ENCODE assay signal across 9 mouse cellular contexts in genomic region chr4:142277481-142278196, GRCm38 (mm10). TPM values are rescaled to one million over a fixed set of nuclear protein-coding genes. Genes with fewer than 3 reads are reported as not detected.
A peak's percentile ranks its signal among the peaks of the same experiment; 100 is the strongest.
DNase-seq lines count a peak whose midpoint lies in the region; ATAC-seq and TF ChIP-seq lines count a peak whose summit lies in the region.
"Had no signal": no experiment of that assay in that cellular context is flagged by ENCODE, and none has a peak within 500 bp of the region (broad histone marks: within the 10 kb centered on the region; RNA-seq: fewer than 3 reads in every experiment).

No protein-coding gene starts in this region.

- DNase-seq in adrenal gland, postnatal 10 days: peak; percentile 29
- DNase-seq in adrenal gland, postnatal 25 days: no peak
- peak; percentile 1 for DNase-seq in thymus, postnatal 25 days
- DNase-seq in thymus, adult 2 months: no peak
- peak; percentile 52 to 57 for DNase-seq in kidney, adult 8-10 months

- TF ChIP-seq POLR2A in thymus, adult 2 months (IDR thresholded peaks at IDR 0.05; ENCODE audit: control insufficient read depth, extremely low read depth, insufficient read depth, low read length, poor library complexity): no peak

- WGBS in thymus, adult 2 months: 36% methylated on average over 20 of the region's 20 CpGs
- 28% methylated on average over 20 of the region's 20 CpGs for WGBS in neural tube, embryonic 15.5 days

- no peaks in the 10 kb centered on the region for H3K27me3 ChIP-seq in thymus, adult 2 months (ENCODE audit: control insufficient read depth, insufficient read depth, low read length)
- H3K27me3 ChIP-seq in neural tube, embryonic 15.5 days (replicated peaks): no peaks in the 10 kb centered on the region
- H3K27me3 ChIP-seq: megakaryocyte, embryonic 14.5 days had no signal

- H3K4me2 ChIP-seq in neural tube, embryonic 15.5 days: peak overlapping the region; percentile 39

- H3K36me3 ChIP-seq in thymus, adult 2 months (ENCODE audit: control insufficient read depth, insufficient read depth, low read length): no peaks in the 10 kb centered on the region
- no peaks in the 10 kb centered on the region for H3K36me3 ChIP-seq in neural tube, embryonic 15.5 days

- no peak overlapping the region for H3K9ac ChIP-seq in neural tube, embryonic 15.5 days (replicated peaks)

- H3K27ac ChIP-seq in thymus, adult 2 months (ENCODE audit: control insufficient read depth, insufficient read depth, low read length): no peak overlapping the region
- H3K27ac ChIP-seq in neural tube, embryonic 15.5 days (replicated peaks): peak overlapping the region; percentile 48

- H3K4me3 ChIP-seq in thymus, adult 2 months (ENCODE audit: control insufficient read depth, insufficient read depth, low read length): no peak overlapping the region
- H3K4me3 ChIP-seq in neural tube, embryonic 15.5 days (replicated peaks): no peak overlapping the region
- H3K4me3 ChIP-seq: megakaryocyte, embryonic 14.5 days had no signal

- H3K9me3 ChIP-seq in neural tube, embryonic 15.5 days (replicated peaks): no peaks in the 10 kb centered on the region
- H3K9me3 ChIP-seq: megakaryocyte, embryonic 14.5 days had no signal

- ATAC-seq in neural tube, embryonic 15.5 days (ENCODE audit: low FRiP score): peak; percentile 32; the same call in 1 of the 2 replicates
- no peak for ATAC-seq in megakaryocyte progenitor cell, adult 5-6 weeks (replicated peaks; ENCODE audit: poor library complexity)
- no peak for ATAC-seq in erythroblast, adult 5-6 weeks (replicated peaks; ENCODE audit: low FRiP score, poor library complexity, severe bottlenecking)

- no peaks in the 10 kb centered on the region for H3K4me1 ChIP-seq in thymus, adult 2 months (replicated peaks; ENCODE audit: control insufficient read depth, insufficient read depth, low read length)
- peaks cover 21% of the 10 kb centered on the region for H3K4me1 ChIP-seq in neural tube, embryonic 15.5 days
- H3K4me1 ChIP-seq: megakaryocyte, embryonic 14.5 days had no signal

- no peak for TF ChIP-seq CTCF in thymus, adult 2 months (IDR thresholded peaks at IDR 0.05; ENCODE audit: borderline replicate concordance, control insufficient read depth, extremely low read depth, insufficient read depth, low read length, poor library complexity)

RNA-seq across cellular contexts. Expression of gene Kazn, which starts 38.4 kb away (rescaled TPM):
- 10 to 100 TPM; 17.0 to 23.0 TPM for total RNA-seq in adrenal gland, postnatal 10 days (2021)
- total RNA-seq in adrenal gland, postnatal 25 days (2021): 32.8 and 35.8 TPM in 2 replicates
- 17.0 and 19.3 TPM in 2 replicates for polyA plus RNA-seq in thymus, adult 2 months (2012; rRNA removed)
- polyA plus RNA-seq in neural tube, embryonic 15.5 days (2015; fragmentation: Nextera tagmentation; extraction: Ambion mirVana): 25.4 and 25.5 TPM in 2 replicates
- 0.68 and 0.96 TPM in 2 replicates for total RNA-seq in megakaryocyte progenitor cell, adult 5-6 weeks (2015)
- total RNA-seq in megakaryocyte progenitor cell, adult 5-6 weeks (2017): 1.2 and 1.6 TPM in 2 replicates
- total RNA-seq in erythroblast, adult 5-6 weeks (2015; ENCODE audit: low replicate concordance): not detected in 2 replicates
- total RNA-seq in erythroblast, adult 5-6 weeks (2017; ENCODE audit: low replicate concordance): not detected in 2 replicates

Comparison
In these comparisons a context has a peak if more than half of its experiments do, and no peak if none do; other contexts are left out.
1. DNase-seq: peak in adrenal gland, postnatal 10 days (single experiment), thymus, postnatal 25 days (single experiment) and kidney, adult 8-10 months (2 of 2); none in adrenal gland, postnatal 25 days (single experiment) and thymus, adult 2 months (single experiment).
2. RNA of gene Kazn, which starts 38.4 kb away (total RNA-seq): 32.8 to 35.8 TPM in adrenal gland, postnatal 25 days and 17.0 to 23.0 TPM in adrenal gland, postnatal 10 days; 0.68 to 1.6 TPM in megakaryocyte progenitor cell, adult 5-6 weeks and not detected in erythroblast, adult 5-6 weeks; every median in the first group is over 4 times any median in the second.